Mouse (Mus musculus): ENCODE measurements at regions not wholly inside any gene's neighbourhood (a gene's known extent, or its start where the extent isn't known, plus 50 kb on each side); places are given as distances from the start of the nearest gene placed in this dataset.

DNA sequence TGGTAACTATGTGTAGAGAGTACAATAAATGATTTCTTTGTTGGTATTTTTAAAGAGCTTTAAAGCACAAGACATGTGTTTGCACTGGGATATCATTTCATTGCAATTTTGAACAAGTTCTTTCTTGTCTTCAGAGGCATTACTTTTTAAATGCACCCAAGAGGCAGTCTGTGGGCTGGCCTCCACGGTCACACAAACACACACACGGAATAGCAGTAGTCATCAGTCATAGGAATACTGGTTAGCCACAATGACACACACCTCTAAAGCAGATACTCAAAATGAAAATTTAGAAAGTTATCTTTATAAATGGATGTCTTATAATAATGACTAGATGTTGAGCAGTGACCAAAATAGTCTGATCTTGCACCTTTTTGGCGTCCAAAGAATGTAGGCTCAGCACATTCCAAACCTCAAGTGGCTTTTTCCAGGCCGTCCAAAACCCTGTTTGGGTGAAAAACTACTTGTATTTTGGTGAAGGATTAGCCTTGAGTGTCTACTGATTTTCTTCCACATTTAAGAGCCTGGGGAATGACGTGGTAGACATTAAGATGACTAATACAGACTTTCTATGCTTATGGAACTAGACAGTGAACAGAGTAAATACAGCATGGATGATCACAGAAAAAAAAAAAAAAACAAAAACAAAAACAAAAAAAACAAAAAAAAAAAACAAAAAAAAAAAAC, 658.5 kb downstream of the Inhba start:
- TF ChIP-seq EP300 (IDR thresholded peaks at IDR 0.05; ENCODE audit: insufficient read depth, low read depth, low read length) (no peak), CTCF (IDR thresholded peaks at IDR 0.05; ENCODE audit: low read depth, low read length) (no peak)
